ENCODE assay signal across 25 mouse cellular contexts in genomic region chr16:92745239-92745638, GRCm38 (mm10).
DNase-seq lines count a peak whose midpoint lies in the region; ATAC-seq lines count a peak whose summit lies in the region.
"Had no signal": no experiment of that assay in that cellular context is flagged by ENCODE, and none has a peak within 500 bp of the region (broad histone marks: within the 10 kb centered on the region; RNA-seq: fewer than 3 reads in every experiment).

No protein-coding gene starts in this region.

- H3K4me2 ChIP-seq in embryonic facial prominence, embryonic 13.5 days: no peak overlapping the region
- H3K4me2 ChIP-seq in neural tube, embryonic 13.5 days: no peak overlapping the region
- H3K4me2 ChIP-seq in embryonic facial prominence, embryonic 14.5 days (ENCODE audit: low read depth, low read length): no peak overlapping the region
- H3K4me2 ChIP-seq: heart, embryonic 11.5 days; hindbrain, embryonic 14.5 days had no signal

- no peaks in the 10 kb centered on the region for H3K9me3 ChIP-seq in embryonic facial prominence, embryonic 13.5 days
- no peaks in the 10 kb centered on the region for H3K9me3 ChIP-seq in embryonic facial prominence, embryonic 10.5 days
- H3K9me3 ChIP-seq in neural tube, embryonic 13.5 days: no peaks in the 10 kb centered on the region
- H3K9me3 ChIP-seq in embryonic facial prominence, embryonic 14.5 days (ENCODE audit: control insufficient read depth, low read length): no peaks in the 10 kb centered on the region
- no peaks in the 10 kb centered on the region for H3K9me3 ChIP-seq in hindbrain, embryonic 10.5 days
- H3K9me3 ChIP-seq: forebrain, embryonic 10.5 days had no signal

- ATAC-seq in embryonic facial prominence, embryonic 13.5 days (ENCODE audit: insufficient number of reproducible peaks, insufficient read depth, low FRiP score, low TSS enrichment, low read depth): no peak
- ATAC-seq in neural tube, embryonic 13.5 days (ENCODE audit: low read depth): peak; percentile 78
- peak; percentile 37; the same call in 1 of the 2 replicates for ATAC-seq in embryonic facial prominence, embryonic 14.5 days (ENCODE audit: low read depth)
- ATAC-seq: activated CD4-positive, CD25-positive, alpha-beta regulatory T cell, adult 4 months; forebrain, embryonic 14.5 days; forebrain, postnatal 0 days; hindbrain, postnatal 0 days had no signal

- no peaks in the 10 kb centered on the region for H3K36me3 ChIP-seq in embryonic facial prominence, embryonic 13.5 days
- no peaks in the 10 kb centered on the region for H3K36me3 ChIP-seq in embryonic facial prominence, embryonic 10.5 days (replicated peaks)
- H3K36me3 ChIP-seq in neural tube, embryonic 13.5 days: no peaks in the 10 kb centered on the region
- H3K36me3 ChIP-seq in embryonic facial prominence, embryonic 14.5 days (ENCODE audit: control insufficient read depth, insufficient read depth, low read length): no peaks in the 10 kb centered on the region
- no peaks in the 10 kb centered on the region for H3K36me3 ChIP-seq in hindbrain, embryonic 10.5 days
- H3K36me3 ChIP-seq: forebrain, embryonic 10.5 days had no signal

- H3K4me1 ChIP-seq in embryonic facial prominence, embryonic 13.5 days: peaks cover 40% of the 10 kb centered on the region
- peaks cover 15% of the 10 kb centered on the region for H3K4me1 ChIP-seq in embryonic facial prominence, embryonic 10.5 days
- peaks cover 10% of the 10 kb centered on the region for H3K4me1 ChIP-seq in neural tube, embryonic 13.5 days (replicated peaks)
- peaks cover 27% of the 10 kb centered on the region for H3K4me1 ChIP-seq in embryonic facial prominence, embryonic 14.5 days (ENCODE audit: control insufficient read depth, insufficient read depth, low read length)
- H3K4me1 ChIP-seq in hindbrain, embryonic 10.5 days (replicated peaks): peaks cover 6% of the 10 kb centered on the region

- H3K9ac ChIP-seq in embryonic facial prominence, embryonic 13.5 days: no peak overlapping the region
- no peak overlapping the region for H3K9ac ChIP-seq in neural tube, embryonic 13.5 days
- H3K9ac ChIP-seq in embryonic facial prominence, embryonic 14.5 days (ENCODE audit: low read depth, low read length): no peak overlapping the region
- H3K9ac ChIP-seq: forebrain, postnatal 0 days; hindbrain, embryonic 14.5 days had no signal

- 71% methylated on average over 3 of the region's 3 CpGs for WGBS in embryonic facial prominence, embryonic 13.5 days
- 78% methylated on average over 3 of the region's 3 CpGs for WGBS in embryonic facial prominence, embryonic 10.5 days
- 59% methylated on average over 3 of the region's 3 CpGs for WGBS in neural tube, embryonic 13.5 days
- 64% methylated on average over 3 of the region's 3 CpGs for WGBS in embryonic facial prominence, embryonic 14.5 days
- 80% methylated on average over 3 of the region's 3 CpGs for WGBS in hindbrain, embryonic 10.5 days

- H3K27ac ChIP-seq in embryonic facial prominence, embryonic 13.5 days: peak overlapping the region; percentile 86
- no peak overlapping the region for H3K27ac ChIP-seq in embryonic facial prominence, embryonic 10.5 days (replicated peaks)
- H3K27ac ChIP-seq in neural tube, embryonic 13.5 days (replicated peaks): peak overlapping the region; percentile 38; the same call in 1 of the 2 replicates
- H3K27ac ChIP-seq in embryonic facial prominence, embryonic 14.5 days (replicated peaks; ENCODE audit: low read depth, low read length): 0 out of 2 replicates have a peak overlapping the region, but pooled peaks have one; percentile 34
- H3K27ac ChIP-seq in hindbrain, embryonic 10.5 days: no peak overlapping the region
- H3K27ac ChIP-seq: forebrain, embryonic 10.5 days; gastrocnemius, adult 2 months; hindbrain, embryonic 14.5 days; hindbrain, postnatal 0 days had no signal

- H3K27me3 ChIP-seq in embryonic facial prominence, embryonic 13.5 days: no peaks in the 10 kb centered on the region
- H3K27me3 ChIP-seq in embryonic facial prominence, embryonic 10.5 days (replicated peaks; ENCODE audit: low read depth, poor library complexity, severe bottlenecking): peaks cover 9% of the 10 kb centered on the region; the same call in 1 of the 2 replicates
- no peaks in the 10 kb centered on the region for H3K27me3 ChIP-seq in neural tube, embryonic 13.5 days
- no peaks in the 10 kb centered on the region for H3K27me3 ChIP-seq in embryonic facial prominence, embryonic 14.5 days (replicated peaks; ENCODE audit: control insufficient read depth, insufficient read depth, low read length)
- no peaks in the 10 kb centered on the region for H3K27me3 ChIP-seq in hindbrain, embryonic 10.5 days (ENCODE audit: insufficient read depth, poor library complexity, severe bottlenecking)

- no peak overlapping the region for H3K4me3 ChIP-seq in embryonic facial prominence, embryonic 13.5 days
- H3K4me3 ChIP-seq in embryonic facial prominence, embryonic 10.5 days: no peak overlapping the region
- H3K4me3 ChIP-seq in neural tube, embryonic 13.5 days: no peak overlapping the region
- no peak overlapping the region for H3K4me3 ChIP-seq in embryonic facial prominence, embryonic 14.5 days (ENCODE audit: low read depth, low read length)
- no peak overlapping the region for H3K4me3 ChIP-seq in hindbrain, embryonic 10.5 days
- H3K4me3 ChIP-seq: forebrain, embryonic 10.5 days; gastrocnemius, adult 2 months had no signal

- DNase-seq in embryonic facial prominence, embryonic 10.5 days (ENCODE audit: low spot score): no peak
- DNase-seq in neural tube, embryonic 10.5 days (ENCODE audit: extremely low spot score, low spot score): no peak
- no peak for DNase-seq in embryonic facial prominence, embryonic 14.5 days (ENCODE audit: low spot score)
- DNase-seq in mesoderm, embryonic 11.5 days (ENCODE audit: low read depth, low spot score): peak; percentile 31
- no peak for DNase-seq in hindbrain, embryonic 10.5 days (ENCODE audit: low spot score)
- DNase-seq: adrenal gland, adult 8-10 months; adrenal gland, postnatal 25 days; cerebellum, adult 11-12 months; cerebellum, adult 8-10 months; cerebellum, postnatal 10 days; cerebellum, postnatal 36 days; embryo, embryonic 11 days; forebrain, postnatal 0 days; gastrocnemius, adult 2 months; gastrocnemius, postnatal 14 days; heart, adult 11 months; heart, postnatal 36 days had no signal

Comparison
In these comparisons a context has a peak if more than half of its experiments do, and no peak if none do; other contexts are left out.
1. H3K27ac ChIP-seq: peak in embryonic facial prominence, embryonic 13.5 days (single experiment), neural tube, embryonic 13.5 days (single experiment) and embryonic facial prominence, embryonic 14.5 days (single experiment); none in embryonic facial prominence, embryonic 10.5 days (single experiment) and hindbrain, embryonic 10.5 days (single experiment).